Mouse (Mus musculus): ENCODE results near the gene Prune1. TPM values are rescaled to one million over a fixed set of nuclear protein-coding genes. Genes with fewer than 3 reads are reported as not detected.
"Not testable (repeated sequence)": the region's sequence is repeated elsewhere in the genome, so short reads cannot be mapped to it uniquely, and the experiment has no call there.

Gene Prune1
- polyA plus RNA-seq, 1 experiment from 2014 or later = 24.5 TPM

DNA sequence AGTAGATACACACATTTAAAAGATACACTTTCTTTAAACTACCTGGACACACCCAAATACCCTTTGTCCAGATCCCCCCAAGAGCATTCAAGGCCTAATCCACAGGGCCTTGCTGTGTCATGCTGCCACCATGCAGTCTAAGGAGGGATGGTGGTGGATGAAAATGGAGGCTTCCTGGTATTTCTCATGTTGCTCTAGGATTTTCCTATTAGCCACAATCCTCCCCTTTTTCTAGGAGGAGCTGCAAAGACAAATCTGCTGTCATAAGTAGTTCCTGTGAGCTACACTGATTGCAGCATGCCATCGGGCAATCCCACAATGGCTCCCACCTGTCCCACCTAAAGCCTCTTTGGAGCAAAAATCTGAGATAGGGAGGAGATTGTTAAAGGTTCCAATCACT, 54.7 kb downstream of the Prune1 start:
- Histone ChIP-seq H3K27ac (replicated peaks) (peak overlapping the region; percentile 97), H3K4me3 (peak overlapping the region; percentile 83), H3K9me3 (no peaks in the 10 kb centered on the region), H3K36me3 (peaks cover 37% of the 10 kb centered on the region), H3K4me1 (peaks cover 64% of the 10 kb centered on the region), H3K4me2 (peak overlapping the region; percentile 78), H3K27me3 (replicated peaks) (no peaks in the 10 kb centered on the region), H3K9ac (peak overlapping the region; percentile 93)
- 35% methylated on average over 1 of the region's 1 CpGs for WGBS
- ATAC-seq (ENCODE audit: extremely low read depth, insufficient number of reproducible peaks, low FRiP score, low TSS enrichment) = no peak

DNA sequence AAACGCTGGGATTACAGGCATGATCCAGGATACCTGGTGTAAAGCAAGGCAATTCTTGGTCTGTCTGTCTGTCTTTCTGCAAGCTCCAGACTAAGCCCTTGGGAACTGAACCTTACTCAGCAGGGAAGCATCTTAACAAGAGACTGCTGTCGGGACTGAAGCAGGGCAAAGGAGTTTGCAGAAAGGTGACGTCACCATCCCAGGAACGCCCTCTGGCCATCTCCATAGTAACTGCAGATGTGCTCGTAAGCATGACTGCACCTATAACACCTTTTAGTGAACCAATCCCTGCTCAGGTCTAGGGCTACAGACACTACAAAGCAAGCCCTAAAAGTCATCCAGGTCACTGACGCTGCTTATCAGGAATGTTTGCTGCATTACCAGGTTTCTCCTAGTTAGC, 57.6 kb downstream of the Prune1 start:
- Histone ChIP-seq H3K36me3 (peaks cover 56% of the 10 kb centered on the region), H3K4me2 (no peak overlapping the region), H3K27me3 (replicated peaks) (no peaks in the 10 kb centered on the region), H3K9ac (peak overlapping the region; percentile 62), H3K4me3 (no peak overlapping the region), H3K27ac (replicated peaks) (no peak overlapping the region), H3K9me3 (no peaks in the 10 kb centered on the region), H3K4me1 (peaks cover 37% of the 10 kb centered on the region)
- no peak for ATAC-seq (ENCODE audit: extremely low read depth, insufficient number of reproducible peaks, low FRiP score, low TSS enrichment)
- WGBS = 33% methylated on average over 6 of the region's 6 CpGs

DNA sequence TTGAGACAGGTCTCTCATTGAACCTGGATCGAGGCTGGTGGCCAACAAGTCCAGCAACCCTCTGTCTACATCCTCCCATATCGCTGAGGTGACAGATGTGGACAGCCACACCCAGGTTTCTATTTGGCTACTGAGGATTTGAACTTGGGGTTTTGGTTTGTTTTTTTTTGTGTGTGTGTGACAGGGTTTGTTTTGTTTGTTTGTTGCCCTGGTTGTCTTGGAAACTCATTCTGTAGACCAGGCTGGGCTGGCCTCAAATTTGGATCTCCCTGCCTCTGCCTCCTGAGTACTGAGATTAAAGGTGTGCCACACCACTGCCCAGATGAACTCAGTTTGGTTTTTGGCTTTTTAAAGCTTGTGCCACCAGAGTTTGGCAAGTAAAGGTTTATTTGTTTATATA, 58.8 kb downstream of the Prune1 start:
- no peaks in the 10 kb centered on the region for H3K27me3 ChIP-seq (replicated peaks)
- H3K4me1 ChIP-seq = peaks cover 44% of the 10 kb centered on the region
- peaks cover 60% of the 10 kb centered on the region for H3K36me3 ChIP-seq
- H3K4me2 ChIP-seq = no peak overlapping the region
- H3K27ac ChIP-seq (replicated peaks) = no peak overlapping the region
- no peak overlapping the region for H3K4me3 ChIP-seq
- no peaks in the 10 kb centered on the region for H3K9me3 ChIP-seq
- no peak for ATAC-seq (ENCODE audit: extremely low read depth, insufficient number of reproducible peaks, low FRiP score, low TSS enrichment)
- WGBS = 88% methylated on average over 2 of the region's 2 CpGs
- H3K9ac ChIP-seq = no peak overlapping the region

DNA sequence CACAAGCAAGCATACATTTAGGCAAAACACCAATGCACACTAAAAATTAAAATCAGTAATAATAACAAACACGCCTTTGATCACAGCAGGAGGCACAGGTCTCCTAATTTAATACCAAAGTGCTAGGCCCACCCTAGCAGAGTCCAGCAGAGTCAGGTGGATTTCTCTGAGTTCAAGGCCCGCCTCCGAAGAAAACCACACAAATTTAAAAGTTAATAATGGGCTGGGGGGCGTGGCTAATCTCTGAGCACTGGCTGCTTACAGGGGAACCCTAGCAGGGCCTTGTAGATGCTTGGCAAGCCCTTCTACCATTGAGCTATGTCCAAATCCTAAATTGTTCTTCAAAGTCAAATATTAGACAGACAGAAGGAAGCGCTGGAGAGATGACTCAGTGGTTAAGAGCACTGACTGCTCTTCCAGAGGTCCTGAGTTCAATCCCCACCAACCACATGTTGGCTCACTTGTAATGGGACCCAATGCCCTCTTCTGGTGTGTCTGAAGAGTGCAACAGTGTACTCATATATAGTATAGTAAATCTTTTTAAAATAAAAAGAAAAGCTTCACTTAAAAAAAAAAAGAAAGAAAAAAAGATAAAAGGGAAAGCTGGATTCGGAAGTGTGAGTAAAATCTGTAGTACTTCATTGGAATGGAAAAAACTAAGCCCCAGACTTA, 63.3 kb downstream of the Prune1 start:
- ATAC-seq (ENCODE audit: extremely low read depth, insufficient number of reproducible peaks, low FRiP score, low TSS enrichment) = no peak
- Histone ChIP-seq H3K4me3 (peak overlapping the region; percentile 76), H3K27me3 (replicated peaks) (no peaks in the 10 kb centered on the region), H3K4me2 (peak overlapping the region; percentile 78), H3K4me1 (peaks cover 25% of the 10 kb centered on the region), H3K27ac (replicated peaks) (peak overlapping the region; percentile 99), H3K9ac (peak overlapping the region; percentile 92), H3K9me3 (no peaks in the 10 kb centered on the region), H3K36me3 (peaks cover 70% of the 10 kb centered on the region)
- WGBS = 72% methylated on average over 6 of the region's 6 CpGs

DNA sequence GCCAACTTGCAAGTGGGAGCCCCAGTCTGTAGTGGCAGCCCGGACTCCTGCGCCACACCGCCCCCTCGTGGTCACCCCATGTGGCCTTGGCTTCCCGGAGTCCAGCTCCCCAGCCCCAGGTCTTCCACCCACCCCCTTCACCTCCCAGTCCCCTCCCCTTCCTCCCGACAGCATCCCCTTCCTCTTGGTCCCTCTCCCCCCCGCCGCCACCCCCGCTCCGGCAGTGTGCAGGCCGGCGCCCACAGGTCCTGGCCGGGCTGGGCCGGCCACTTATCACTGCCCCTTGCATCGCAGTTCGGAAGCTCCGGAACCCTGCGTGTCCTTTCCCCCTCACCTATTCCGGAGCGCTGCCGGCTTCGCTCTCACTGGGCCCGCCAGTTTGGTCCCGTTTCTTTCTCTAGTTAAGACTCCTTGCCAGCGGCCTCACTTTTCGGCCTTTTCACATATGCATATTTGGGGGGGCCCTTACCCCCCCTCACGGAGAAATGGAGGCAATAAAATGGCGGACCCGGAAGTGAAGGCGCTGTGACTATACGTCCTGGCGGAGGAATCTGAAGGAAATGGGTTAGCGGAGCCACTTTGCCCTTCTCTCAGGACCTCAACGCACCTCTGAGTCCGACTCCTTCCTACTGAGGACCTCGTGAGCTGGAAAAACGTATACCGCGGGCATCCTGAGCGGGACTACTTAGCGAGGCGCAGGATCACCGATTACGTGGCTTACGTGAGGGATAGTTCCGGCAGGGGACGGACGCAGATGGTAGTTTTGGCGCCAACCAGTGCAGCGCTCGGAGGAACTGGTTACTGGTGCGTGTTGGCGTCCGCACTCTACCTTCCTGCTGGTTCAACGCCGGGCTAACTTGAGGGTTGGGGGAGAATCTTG, 64.4 kb downstream of the Prune1 start, which contains the start of gene Gabpb2:
Gene Gabpb2, minus strand, starts transcription at position 662 of the 880 bp plus-strand sequence.
- peaks cover 23% of the 10 kb centered on the region for H3K4me1 ChIP-seq
- 1% methylated on average over 56 of the region's 56 CpGs for WGBS
- peak within 1 kb of the TSS; percentile 78 for H3K4me2 ChIP-seq
- no peaks in the 10 kb centered on the region for H3K9me3 ChIP-seq
- ATAC-seq (ENCODE audit: extremely low read depth, insufficient number of reproducible peaks, low FRiP score, low TSS enrichment) = peak; percentile 77
- peak within 1 kb of the TSS; percentile 76 for H3K4me3 ChIP-seq
- H3K9ac ChIP-seq = peak within 1 kb of the TSS; percentile 92
- peak within 1 kb of the TSS; percentile 99 for H3K27ac ChIP-seq (replicated peaks)
- H3K27me3 ChIP-seq (replicated peaks) = no peaks in the 10 kb centered on the region
- peaks cover 63% of the 10 kb centered on the region for H3K36me3 ChIP-seq

DNA sequence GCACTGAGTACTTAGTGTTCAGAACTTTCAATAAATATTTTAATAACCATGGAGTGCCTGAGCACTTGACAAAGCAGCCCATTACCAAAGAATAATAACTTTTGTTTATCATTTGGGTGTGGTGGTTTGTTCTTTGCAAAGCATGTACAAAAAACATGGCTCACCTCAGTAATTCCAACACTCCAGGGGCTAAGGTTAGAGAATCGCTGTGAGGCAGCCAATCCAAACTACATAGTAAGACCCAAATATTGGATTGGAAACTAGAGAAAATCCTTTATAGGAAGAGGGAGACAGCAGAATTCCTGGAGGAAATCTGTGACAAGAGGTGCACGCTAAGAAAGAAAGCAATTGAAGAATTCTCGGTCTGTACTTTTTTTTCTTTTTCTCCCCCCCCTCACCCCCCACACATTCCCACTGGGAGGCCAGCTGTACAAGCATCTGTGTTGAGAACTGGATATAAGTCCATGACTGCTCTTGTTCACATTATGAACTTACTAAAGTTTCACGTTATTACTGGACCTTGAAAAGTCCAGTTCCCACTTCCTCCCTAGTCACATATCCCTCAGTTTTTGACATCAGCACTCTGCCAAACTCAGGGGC, 65.1 kb downstream of the Prune1 start:
- peak overlapping the region; percentile 78 for H3K4me2 ChIP-seq
- ATAC-seq (ENCODE audit: extremely low read depth, insufficient number of reproducible peaks, low FRiP score, low TSS enrichment) = no peak
- no peaks in the 10 kb centered on the region for H3K27me3 ChIP-seq (replicated peaks)
- H3K9me3 ChIP-seq = no peaks in the 10 kb centered on the region
- H3K27ac ChIP-seq (replicated peaks) = peak overlapping the region; percentile 99
- peaks cover 18% of the 10 kb centered on the region for H3K4me1 ChIP-seq
- peak overlapping the region; percentile 76 for H3K4me3 ChIP-seq
- 14% methylated on average over 4 of the region's 4 CpGs for WGBS
- peaks cover 63% of the 10 kb centered on the region for H3K36me3 ChIP-seq
- peak overlapping the region; percentile 92 for H3K9ac ChIP-seq

DNA sequence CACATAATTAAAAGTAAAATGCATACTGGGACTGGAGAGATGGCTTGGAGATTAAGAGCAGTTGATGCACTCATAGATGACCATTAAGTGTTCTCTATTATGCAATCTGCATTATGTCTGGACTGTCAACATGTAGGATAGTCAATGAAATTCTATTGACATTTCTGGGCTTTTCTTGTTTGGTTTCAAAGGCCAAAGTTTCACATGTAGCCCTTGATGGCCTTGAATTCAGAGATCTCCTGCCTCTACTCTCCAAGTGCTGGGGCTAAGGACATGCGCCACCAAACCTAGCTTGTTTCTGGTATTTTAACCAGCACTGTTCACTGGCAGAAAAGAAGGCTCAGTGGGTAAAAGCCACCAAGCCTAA, 68.3 kb downstream of the Prune1 start:
- H3K9ac ChIP-seq = no peak overlapping the region
- H3K4me1 ChIP-seq = peaks cover 17% of the 10 kb centered on the region
- no peak for ATAC-seq (ENCODE audit: extremely low read depth, insufficient number of reproducible peaks, low FRiP score, low TSS enrichment)
- no peak overlapping the region for H3K27ac ChIP-seq (replicated peaks)
- H3K4me3 ChIP-seq = no peak overlapping the region
- H3K27me3 ChIP-seq (replicated peaks) = no peaks in the 10 kb centered on the region
- peaks cover 60% of the 10 kb centered on the region for H3K36me3 ChIP-seq
- no peaks in the 10 kb centered on the region for H3K9me3 ChIP-seq
- WGBS = 100% methylated on average over 1 of the region's 1 CpGs
- H3K4me2 ChIP-seq = no peak overlapping the region

DNA sequence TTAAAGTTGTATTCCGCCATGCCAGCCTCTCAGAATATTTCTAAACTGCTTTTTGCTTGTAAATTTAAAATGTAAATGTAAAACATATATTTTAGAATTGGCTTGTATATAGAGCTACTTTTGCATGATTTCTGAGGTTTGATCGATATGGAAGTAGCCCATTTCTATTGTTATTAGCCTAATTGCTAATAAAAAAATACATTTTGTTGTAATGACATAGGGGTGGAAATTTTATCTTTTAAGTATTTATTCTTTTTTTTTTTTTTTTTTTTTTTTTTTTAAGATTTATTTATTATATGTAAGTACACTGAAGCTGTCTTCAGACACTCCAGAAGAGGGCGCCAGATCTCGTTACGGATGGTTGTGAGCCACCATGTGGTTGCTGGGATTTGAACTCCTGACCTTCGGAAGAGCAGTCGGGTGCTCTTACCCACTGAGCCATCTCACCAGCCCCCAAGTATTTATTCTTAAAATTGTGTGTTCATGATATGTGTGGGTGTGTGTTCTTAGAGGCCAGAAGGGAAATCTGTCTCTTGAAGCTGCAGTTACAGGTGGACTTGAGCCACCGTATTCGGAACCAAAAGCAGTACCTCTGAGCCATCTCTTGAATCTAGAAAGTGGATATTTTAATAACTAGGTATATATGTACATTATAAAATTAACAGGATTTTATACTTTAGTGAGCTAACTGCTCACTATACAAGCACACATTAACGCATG, 68.8 kb downstream of the Prune1 start:
- not testable (repeated sequence) for H3K9ac ChIP-seq; ATAC-seq (ENCODE audit: extremely low read depth, insufficient number of reproducible peaks, low FRiP score, low TSS enrichment); H3K4me2 ChIP-seq; H3K4me3 ChIP-seq; H3K27me3 ChIP-seq (replicated peaks); H3K9me3 ChIP-seq; H3K27ac ChIP-seq (replicated peaks)
- 79% methylated on average over 10 of the region's 10 CpGs for WGBS
- Histone ChIP-seq H3K36me3 (peaks cover 65% of the 10 kb centered on the region), H3K4me1 (peaks cover 12% of the 10 kb centered on the region)

DNA sequence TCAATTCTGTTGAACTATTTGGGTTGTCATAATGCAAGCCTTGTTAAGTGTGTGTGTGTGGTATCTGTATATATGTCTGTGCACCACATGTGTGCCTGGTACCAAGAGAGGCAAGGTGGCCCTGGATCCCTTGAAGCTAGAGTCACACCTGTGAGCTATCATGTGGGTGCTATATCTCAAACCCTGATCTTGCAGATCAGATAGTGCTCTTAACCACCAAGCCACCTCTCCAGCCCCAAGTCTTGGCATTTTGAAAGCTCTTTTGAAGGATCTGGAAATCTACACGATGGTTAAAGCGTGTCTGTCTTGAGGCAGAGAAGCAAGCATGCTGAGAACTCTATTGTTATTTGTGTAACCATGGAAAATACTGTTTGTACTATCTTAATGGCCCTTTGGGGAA, 71.3 kb downstream of the Prune1 start:
- WGBS = 88% methylated on average over 2 of the region's 2 CpGs
- H3K4me2 ChIP-seq = no peak overlapping the region
- H3K9me3 ChIP-seq = no peaks in the 10 kb centered on the region
- H3K4me1 ChIP-seq = no peaks in the 10 kb centered on the region
- H3K4me3 ChIP-seq = no peak overlapping the region
- H3K27ac ChIP-seq (replicated peaks) = no peak overlapping the region
- peaks cover 83% of the 10 kb centered on the region for H3K36me3 ChIP-seq
- no peak for ATAC-seq (ENCODE audit: extremely low read depth, insufficient number of reproducible peaks, low FRiP score, low TSS enrichment)
- H3K9ac ChIP-seq = no peak overlapping the region
- no peaks in the 10 kb centered on the region for H3K27me3 ChIP-seq (replicated peaks)

DNA sequence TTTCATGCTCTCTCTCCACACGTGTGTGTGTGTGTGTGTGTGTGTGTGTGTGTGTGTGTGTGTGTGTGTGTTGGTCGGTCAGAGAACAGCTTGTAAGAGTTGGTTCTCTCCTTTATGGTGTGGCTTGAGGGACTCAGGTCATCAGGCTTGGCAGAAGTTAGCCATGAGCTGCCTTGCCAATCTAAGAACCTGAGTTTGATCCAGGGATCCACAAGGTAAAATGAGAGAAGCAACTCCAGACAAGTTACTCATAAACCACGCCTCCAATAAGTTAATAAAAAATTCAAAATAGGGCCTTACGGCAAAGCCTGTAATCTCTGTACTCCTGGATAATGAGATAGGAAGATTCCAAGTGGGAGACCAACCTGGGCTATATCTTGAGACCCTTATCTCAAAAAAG, 73.6 kb downstream of the Prune1 start:
- H3K9me3 ChIP-seq = no peaks in the 10 kb centered on the region
- no peak overlapping the region for H3K4me2 ChIP-seq
- no peak overlapping the region for H3K4me3 ChIP-seq
- peaks cover 85% of the 10 kb centered on the region for H3K36me3 ChIP-seq
- H3K27me3 ChIP-seq (replicated peaks) = no peaks in the 10 kb centered on the region
- no peak overlapping the region for H3K27ac ChIP-seq (replicated peaks)
- ATAC-seq (ENCODE audit: extremely low read depth, insufficient number of reproducible peaks, low FRiP score, low TSS enrichment) = no peak
- H3K4me1 ChIP-seq = no peaks in the 10 kb centered on the region
- no peak overlapping the region for H3K9ac ChIP-seq
- WGBS = 86% methylated on average over 4 of the region's 4 CpGs

DNA sequence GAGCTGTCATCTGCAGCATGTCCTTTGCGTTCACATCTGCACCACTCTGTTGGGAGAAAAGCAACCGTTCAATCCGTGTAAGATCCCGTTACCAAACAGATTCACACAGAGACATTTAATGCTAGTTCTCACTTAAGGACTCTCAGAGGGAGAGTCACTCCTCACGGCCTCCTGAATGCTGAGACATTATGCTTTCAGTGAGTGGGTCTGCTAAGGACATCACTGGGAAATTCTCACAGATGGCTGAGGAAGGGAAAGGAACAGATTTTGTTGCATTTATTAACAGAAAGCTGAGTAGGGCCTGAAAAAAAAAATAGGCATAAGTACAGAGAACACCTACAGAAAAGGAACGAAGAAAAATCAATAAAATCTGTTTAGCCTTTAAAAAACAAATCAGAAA, 78.0 kb downstream of the Prune1 start:
- no peak for ATAC-seq (ENCODE audit: extremely low read depth, insufficient number of reproducible peaks, low FRiP score, low TSS enrichment)
- 85% methylated on average over 6 of the region's 6 CpGs for WGBS
- H3K9me3 ChIP-seq = no peaks in the 10 kb centered on the region
- no peak overlapping the region for H3K27ac ChIP-seq (replicated peaks)
- no peaks in the 10 kb centered on the region for H3K4me1 ChIP-seq
- no peak overlapping the region for H3K4me2 ChIP-seq
- H3K36me3 ChIP-seq = peaks cover 98% of the 10 kb centered on the region
- no peak overlapping the region for H3K4me3 ChIP-seq
- H3K27me3 ChIP-seq (replicated peaks) = no peaks in the 10 kb centered on the region
- H3K9ac ChIP-seq = no peak overlapping the region
